Mouse (Mus musculus) neural tube, embryonic 14.5 days (tissue): ENCODE measurements around the gene Colec11. TPM values are rescaled to one million over a fixed set of nuclear protein-coding genes. Genes with fewer than 3 reads are reported as not detected.

Source experiments
- ATAC-seq: fragments of 200-750 bp; cut with Nextera tagmentation; 2 replicates; pipeline ENCODE4 v1.8.0; 2017; ENCODE audit warnings: low read depth, mild to moderate bottlenecking, moderate TSS enrichment, moderate library complexity
- H3K27ac ChIP-seq: fragments of 300-500 bp; sonication (generic); 2 replicates; pipeline ENCODE4 v1.5.1; 2014; ENCODE audit warnings: low read depth, mild to moderate bottlenecking, control low read depth, low read length, moderate library complexity, mixed read lengths
- H3K27me3 ChIP-seq: fragments of 300-500 bp; sonication (generic); 2 replicates; pipeline ENCODE4 v1.6.1; 2014; ENCODE audit warnings: low read length; ENCODE audit not compliant: control insufficient read depth, insufficient read depth
- H3K36me3 ChIP-seq: fragments of 300-500 bp; sonication (generic); 2 replicates; pipeline ENCODE4 v1.6.1; 2014; ENCODE audit warnings: low read length, mixed read lengths; ENCODE audit not compliant: control insufficient read depth, insufficient read depth
- H3K4me1 ChIP-seq: fragments of 300-500 bp; sonication (generic); 2 replicates; pipeline ENCODE4 v1.6.1; 2014; ENCODE audit warnings: low read length; ENCODE audit not compliant: control insufficient read depth, insufficient read depth
- H3K4me2 ChIP-seq: fragments of 300-500 bp; sonication (generic); 2 replicates; pipeline ENCODE4 v1.6.1; 2014; ENCODE audit warnings: mild to moderate bottlenecking, low read depth, low read length, control low read depth
- H3K4me3 ChIP-seq: fragments of 300-500 bp; sonication (generic); 2 replicates; pipeline ENCODE4 v1.5.1; 2014; ENCODE audit warnings: low read depth, low read length, control low read depth, mixed read lengths
- H3K9ac ChIP-seq: fragments of 300-500 bp; sonication (generic); replicated peaks from 2 replicates; pipeline ENCODE4 v1.6.1; 2014; ENCODE audit warnings: low read depth, mild to moderate bottlenecking, control low read depth, low read length, mixed read lengths
- H3K9me3 ChIP-seq: fragments of 300-500 bp; sonication (generic); 2 replicates; pipeline ENCODE4 v1.6.1; 2016; ENCODE audit warnings: low read length; ENCODE audit not compliant: control insufficient read depth
- WGBS: fragments of 180-500 bp; shearing (Covaris S2); extraction: QIAGEN DNeasy Blood & Tissue Kit; methylation state at CpG from one replicate; pipeline ENCODE4 v1.1.7; 2014; 5-methylcytosine and 5-hydroxymethylcytosine counted together
- polyA plus RNA-seq: library from polyadenylated mRNA; unstranded; fragments of >200 nt; fragmentation: Nextera tagmentation; extraction: Ambion mirVana; gene quantifications from 2 replicates; pipeline ENCODE4 v1.2.1, GENCODE M21; 2014

Colec11 gene
- polyA plus RNA-seq, 1 experiment from 2014 or later = 0.80 TPM

- no peaks in the 10 kb centered on the region for H3K4me1 ChIP-seq
- no peak overlapping the region for H3K9ac ChIP-seq
- H3K9me3 ChIP-seq = no peaks in the 10 kb centered on the region
- no peak overlapping the region for H3K4me2 ChIP-seq
- no peak overlapping the region for H3K27ac ChIP-seq
- no peak for ATAC-seq
- no peaks in the 10 kb centered on the region for H3K36me3 ChIP-seq
- H3K4me3 ChIP-seq = no peak overlapping the region
- WGBS = 81% methylated on average over 7 of the region's 7 CpGs
- H3K27me3 ChIP-seq = no peaks in the 10 kb centered on the region
Observed at GRCm38 (mm10) chr12:28614401-28614800, 8.8 kb downstream of the Colec11 start.

GRCm38 (mm10) chr12:28612391-28612790 is 10.8 kb downstream of the Colec11 start:
- no peaks in the 10 kb centered on the region for H3K36me3 ChIP-seq
- WGBS = 63% methylated on average over 6 of the region's 6 CpGs
- ATAC-seq = no peak
- no peak overlapping the region for H3K9ac ChIP-seq
- no peak overlapping the region for H3K27ac ChIP-seq
- H3K4me2 ChIP-seq = no peak overlapping the region
- no peaks in the 10 kb centered on the region for H3K27me3 ChIP-seq
- peaks cover 11% of the 10 kb centered on the region for H3K4me1 ChIP-seq
- H3K4me3 ChIP-seq = no peak overlapping the region
- H3K9me3 ChIP-seq = no peaks in the 10 kb centered on the region

- H3K27ac ChIP-seq = peak overlapping the region; percentile 84
- H3K4me2 ChIP-seq = peak overlapping the region; percentile 35; the same call in 1 of the 2 replicates
- no peaks in the 10 kb centered on the region for H3K9me3 ChIP-seq
- peak overlapping the region; percentile 37; the same call in 1 of the 2 replicates for H3K9ac ChIP-seq
- ATAC-seq = peak; percentile 81
- WGBS = 31% methylated on average over 17 of the region's 17 CpGs
- peaks cover 13% of the 10 kb centered on the region for H3K4me1 ChIP-seq
- no peaks in the 10 kb centered on the region for H3K36me3 ChIP-seq
- H3K27me3 ChIP-seq = no peaks in the 10 kb centered on the region
- no peak overlapping the region for H3K4me3 ChIP-seq
Observed at GRCm38 (mm10) chr12:28607546-28608305, 15.5 kb downstream of the Colec11 start.

- H3K9ac ChIP-seq = no peak overlapping the region
- H3K4me3 ChIP-seq = no peak overlapping the region
- H3K4me2 ChIP-seq = no peak overlapping the region
- H3K4me1 ChIP-seq = peaks cover 13% of the 10 kb centered on the region
- no peak overlapping the region for H3K27ac ChIP-seq
- H3K36me3 ChIP-seq = no peaks in the 10 kb centered on the region
- ATAC-seq = no peak
- H3K9me3 ChIP-seq = no peaks in the 10 kb centered on the region
- WGBS = 62% methylated on average over 1 of the region's 1 CpGs
- H3K27me3 ChIP-seq = no peaks in the 10 kb centered on the region
Observed at GRCm38 (mm10) chr12:28603494-28603893, 19.7 kb downstream of the Colec11 start.

- peak; percentile 43; the same call in 1 of the 2 replicates for ATAC-seq
- no peak overlapping the region for H3K27ac ChIP-seq
Observed at GRCm38 (mm10) chr12:28602259-28602658, 20.9 kb downstream of the Colec11 start.

GRCm38 (mm10) chr12:28598526-28598991 is 24.6 kb downstream of the Colec11 start:
- H3K27ac ChIP-seq = no peak overlapping the region
- H3K9me3 ChIP-seq = no peaks in the 10 kb centered on the region
- H3K4me3 ChIP-seq = no peak overlapping the region
- H3K27me3 ChIP-seq = no peaks in the 10 kb centered on the region
- H3K4me2 ChIP-seq = no peak overlapping the region
- WGBS = 61% methylated on average over 2 of the region's 2 CpGs
- ATAC-seq = no peak
- no peak overlapping the region for H3K9ac ChIP-seq
- no peaks in the 10 kb centered on the region for H3K4me1 ChIP-seq
- H3K36me3 ChIP-seq = no peaks in the 10 kb centered on the region

More at GRCm38 (mm10) chr12:28602259-28602658, 20.9 kb downstream of the Colec11 start:
- Histone ChIP-seq H3K4me1 (peaks cover 1% of the 10 kb centered on the region; the same call in 1 of the 2 replicates), H3K36me3 (no peaks in the 10 kb centered on the region), H3K9ac (no peak overlapping the region), H3K4me3 (no peak overlapping the region), H3K4me2 (no peak overlapping the region), H3K9me3 (no peaks in the 10 kb centered on the region), H3K27me3 (no peaks in the 10 kb centered on the region)
- 13% methylated on average over 4 of the region's 4 CpGs for WGBS

- WGBS = 39% methylated on average over 3 of the region's 3 CpGs
- no peaks in the 10 kb centered on the region for H3K9me3 ChIP-seq
- H3K27me3 ChIP-seq = no peaks in the 10 kb centered on the region
- no peak overlapping the region for H3K4me2 ChIP-seq
- no peak overlapping the region for H3K4me3 ChIP-seq
- ATAC-seq = no peak
- no peak overlapping the region for H3K9ac ChIP-seq
- H3K4me1 ChIP-seq = no peaks in the 10 kb centered on the region
- H3K36me3 ChIP-seq = no peaks in the 10 kb centered on the region
- no peak overlapping the region for H3K27ac ChIP-seq
Observed at GRCm38 (mm10) chr12:28598110-28598509, 25.1 kb downstream of the Colec11 start.

- no peak for ATAC-seq
Observed at GRCm38 (mm10) chr12:28597699-28598098, 25.5 kb downstream of the Colec11 start.

GRCm38 (mm10) chr12:28596851-28597250 is 26.3 kb downstream of the Colec11 start:
- Histone ChIP-seq H3K9ac (no peak overlapping the region), H3K9me3 (no peaks in the 10 kb centered on the region), H3K27me3 (no peaks in the 10 kb centered on the region), H3K36me3 (no peaks in the 10 kb centered on the region), H3K4me1 (no peaks in the 10 kb centered on the region), H3K27ac (no peak overlapping the region), H3K4me3 (no peak overlapping the region), H3K4me2 (no peak overlapping the region)
- no peak for ATAC-seq

More at GRCm38 (mm10) chr12:28597699-28598098, 25.5 kb downstream of the Colec11 start:
- Histone ChIP-seq H3K36me3 (no peaks in the 10 kb centered on the region), H3K27ac (no peak overlapping the region), H3K4me1 (no peaks in the 10 kb centered on the region), H3K9ac (no peak overlapping the region), H3K4me2 (no peak overlapping the region), H3K4me3 (no peak overlapping the region), H3K27me3 (no peaks in the 10 kb centered on the region), H3K9me3 (no peaks in the 10 kb centered on the region)
- WGBS = 56% methylated on average over 9 of the region's 9 CpGs
